Mouse (Mus musculus) hindbrain, postnatal 0 days (tissue): ENCODE data around the gene 4931414P19Rik. TPM values are rescaled to one million over a fixed set of nuclear protein-coding genes. Genes with fewer than 3 reads are reported as not detected.

Experiments
- ATAC-seq: fragments of 200-750 bp; cut with Nextera tagmentation; 2 replicates; pipeline ENCODE4 v1.8.0; 2017; ENCODE audit warnings: mild to moderate bottlenecking, moderate TSS enrichment, moderate library complexity
- DNase-seq: peaks from one replicate; pipeline ENCODE4 v3.0.0-alpha.2; 2015; ENCODE audit warnings: low spot score
- H3K27ac ChIP-seq: fragments of 300-500 bp; sonication (generic); 2 replicates; pipeline ENCODE4 v1.5.1; 2014; ENCODE audit warnings: mild to moderate bottlenecking
- H3K27me3 ChIP-seq: fragments of 300-500 bp; sonication (generic); 2 replicates; pipeline ENCODE4 v1.6.1; 2014; ENCODE audit warnings: low read length, mixed read lengths; ENCODE audit not compliant: insufficient read depth
- H3K36me3 ChIP-seq: fragments of 300-500 bp; sonication (generic); 2 replicates; pipeline ENCODE4 v1.6.1; 2014; ENCODE audit warnings: low read length, mixed read lengths; ENCODE audit not compliant: insufficient read depth
- H3K4me1 ChIP-seq: fragments of 300-500 bp; sonication (generic); 2 replicates; pipeline ENCODE4 v1.6.1; 2014; ENCODE audit warnings: antibody characterized with exemption, low read length, mixed read lengths; ENCODE audit not compliant: insufficient read depth
- H3K4me2 ChIP-seq: fragments of 300-500 bp; sonication (generic); 2 replicates; pipeline ENCODE4 v1.6.1; 2014; ENCODE audit warnings: low read depth, mild to moderate bottlenecking, low read length, moderate library complexity, mixed read lengths
- H3K4me3 ChIP-seq: fragments of 300-500 bp; sonication (generic); 2 replicates; pipeline ENCODE4 v1.5.1; 2014; ENCODE audit warnings: low read length
- H3K9ac ChIP-seq: fragments of 300-500 bp; sonication (generic); replicated peaks from 2 replicates; pipeline ENCODE4 v1.6.1; 2014; ENCODE audit warnings: mild to moderate bottlenecking, low read length, moderate library complexity, mixed read lengths
- H3K9me3 ChIP-seq: fragments of 300-500 bp; sonication (generic); 2 replicates; pipeline ENCODE4 v1.6.1; 2016; ENCODE audit warnings: low read length, mixed read lengths
- CTCF ChIP-seq: IDR thresholded peaks from 2 replicates; pipeline ENCODE4 v1.5.1; 2016; ENCODE audit warnings: antibody characterized with exemption, control low read depth, low read depth
- WGBS: fragments of 180-500 bp; shearing (Covaris S2); extraction: QIAGEN DNeasy Blood & Tissue Kit; methylation state at CpG from one replicate; pipeline ENCODE4 v1.1.7; 2014; 5-methylcytosine and 5-hydroxymethylcytosine counted together
- microRNA counts: library from miRNA; unstranded; fragments of <30 nt; microRNA quantifications from one replicate; lab custom pipeline; 2015
- microRNA-seq, 2 experiments: library from miRNA; unstranded; fragments of <30 nt; microRNA quantifications; one replicate each; pipeline ENCODE4; 2016
- polyA plus RNA-seq: library from polyadenylated mRNA; unstranded; fragments of >200 nt; fragmentation: Nextera tagmentation; extraction: Ambion mirVana; gene quantifications from 2 replicates; pipeline ENCODE4 v1.2.1, GENCODE M21; 2015
- total RNA-seq: library from RNA; depleted of rRNA; stranded (reverse); fragments of >200 nt; gene quantifications from 2 replicates; pipeline ENCODE4 v1.2.3, GENCODE M21; 2014; rRNA removed

The 4931414P19Rik gene
- total and polyA plus RNA-seq, 2 experiments from 2014 or later = 2.5 to 4.8 TPM

DNA sequence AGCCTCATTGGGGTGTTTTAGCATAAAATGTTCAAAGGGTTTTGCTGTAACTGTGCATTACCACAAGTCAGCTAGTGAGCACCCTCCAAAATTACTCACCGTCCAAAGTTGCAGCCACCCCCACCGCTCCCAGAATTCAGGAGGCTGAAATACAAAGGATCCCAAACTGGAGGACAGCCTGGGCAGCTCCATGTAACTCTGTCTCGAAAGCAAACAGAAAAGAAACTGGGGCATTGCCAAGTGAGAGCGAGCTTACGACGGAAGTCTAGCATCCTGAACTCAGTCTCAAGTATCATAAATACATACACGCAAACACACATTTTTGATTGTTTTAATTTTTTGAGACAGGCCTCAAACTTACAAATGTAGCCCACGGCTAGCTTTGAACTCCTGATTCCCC lies 48.5 kb downstream of the 4931414P19Rik start:
- Histone ChIP-seq H3K4me3 (no peak overlapping the region), H3K9me3 (no peaks in the 10 kb centered on the region), H3K27ac (no peak overlapping the region), H3K4me2 (no peak overlapping the region), H3K4me1 (no peaks in the 10 kb centered on the region), H3K36me3 (no peaks in the 10 kb centered on the region), H3K9ac (no peak overlapping the region), H3K27me3 (no peaks in the 10 kb centered on the region)
- DNase-seq (no peak), ATAC-seq (no peak)
- no peak for TF ChIP-seq CTCF
- 75% methylated on average over 8 of the region's 8 CpGs for WGBS

DNA sequence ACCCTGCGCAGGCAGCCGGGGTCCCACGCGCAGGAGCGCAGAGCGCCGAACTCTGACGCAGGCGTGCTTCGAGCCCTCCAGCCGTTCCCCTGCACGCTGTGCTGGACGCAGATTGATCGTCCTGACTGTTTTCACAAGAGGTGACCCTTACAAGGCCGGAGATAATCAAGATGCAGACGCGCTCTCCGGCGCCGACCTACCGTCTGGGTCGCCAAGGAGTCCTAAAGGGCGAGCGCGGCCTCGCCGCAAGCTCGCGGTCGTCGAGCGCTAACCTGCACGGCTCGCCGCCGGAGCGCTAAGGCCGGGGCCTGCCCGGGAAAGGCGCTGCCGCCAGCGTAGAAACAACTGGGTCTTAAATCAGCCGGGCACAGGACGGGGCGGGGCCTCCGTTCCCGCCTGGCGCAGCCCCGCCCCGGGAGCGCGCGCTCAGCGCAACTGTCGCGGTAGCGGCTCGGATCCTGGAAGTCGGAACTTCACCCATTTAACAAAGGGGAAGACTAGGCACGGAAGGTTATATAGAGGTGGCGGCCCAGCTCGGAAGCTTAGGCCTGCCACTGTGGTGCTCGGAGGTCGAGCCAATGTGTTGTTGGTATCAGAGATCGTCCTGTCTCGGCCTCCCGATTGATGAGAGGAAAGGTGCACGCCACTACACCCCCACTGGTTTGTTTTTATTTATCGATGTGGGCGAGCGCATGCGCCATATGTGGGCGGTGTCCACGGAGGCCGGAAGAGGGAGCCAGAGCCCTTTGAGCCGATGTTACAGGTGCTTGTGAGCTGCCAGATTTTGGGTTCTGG lies 51.6 kb downstream of the 4931414P19Rik start, which contains the start of gene Haus4:
Haus4 (minus strand) TSS at position 642 of the 795 bp plus-strand sequence.
- TF ChIP-seq CTCF = peak; percentile 79
- under 1% methylated on average over 76 of the region's 76 CpGs for WGBS

DNA sequence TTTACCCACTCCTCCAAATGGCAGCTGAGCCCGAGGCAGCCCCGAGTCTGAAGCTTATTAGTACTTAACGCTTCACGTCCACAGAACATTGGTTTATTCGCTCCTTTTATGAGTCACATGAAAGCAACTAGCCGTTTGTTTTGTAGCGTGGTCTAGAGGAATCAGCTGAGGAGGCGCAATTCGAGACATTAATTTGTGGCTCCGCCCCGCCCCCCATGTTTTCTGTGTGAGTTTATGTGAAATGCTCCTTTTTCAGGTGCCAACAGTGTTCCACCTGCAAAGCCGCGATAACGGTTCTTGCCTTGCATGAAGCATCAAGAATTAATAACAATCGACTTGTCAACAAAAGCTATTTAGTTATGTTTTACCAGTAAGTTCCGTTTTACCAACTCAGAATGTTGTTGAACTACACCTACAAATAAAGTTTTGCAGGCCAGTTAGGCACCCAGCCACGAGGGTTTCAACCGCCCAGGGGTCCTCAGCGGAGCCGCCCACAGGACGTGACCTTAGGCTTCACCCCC lies 52.3 kb downstream of the 4931414P19Rik start:
- H3K9me3 ChIP-seq = no peaks in the 10 kb centered on the region
- TF ChIP-seq CTCF = no peak
- WGBS = 3% methylated on average over 21 of the region's 21 CpGs
- H3K36me3 ChIP-seq = peaks cover 10% of the 10 kb centered on the region; the same call in 1 of the 2 replicates
- H3K4me1 ChIP-seq = no peaks in the 10 kb centered on the region
- peak overlapping the region; percentile 78 for H3K27ac ChIP-seq
- H3K4me3 ChIP-seq = peak overlapping the region; percentile 63
- peak overlapping the region; percentile 67 for H3K9ac ChIP-seq
- H3K27me3 ChIP-seq = no peaks in the 10 kb centered on the region
- peak; percentile 56 for DNase-seq
- ATAC-seq = no peak
- peak overlapping the region; percentile 82 for H3K4me2 ChIP-seq

More for the DNA sequence above, 51.6 kb downstream of the 4931414P19Rik start, which contains the start of gene Haus4:
- peak within 1 kb of the TSS; percentile 78 for H3K27ac ChIP-seq
- H3K36me3 ChIP-seq = peaks cover 6% of the 10 kb centered on the region; the same call in 1 of the 2 replicates
- no peaks in the 10 kb centered on the region for H3K4me1 ChIP-seq
- H3K9me3 ChIP-seq = no peaks in the 10 kb centered on the region
- H3K27me3 ChIP-seq = no peaks in the 10 kb centered on the region
- peak within 1 kb of the TSS; percentile 67 for H3K9ac ChIP-seq
- ATAC-seq (peak; percentile 95), DNase-seq (peak; percentile 89)
- peak within 1 kb of the TSS; percentile 63 for H3K4me3 ChIP-seq
- H3K4me2 ChIP-seq = peak within 1 kb of the TSS; percentile 82

DNA sequence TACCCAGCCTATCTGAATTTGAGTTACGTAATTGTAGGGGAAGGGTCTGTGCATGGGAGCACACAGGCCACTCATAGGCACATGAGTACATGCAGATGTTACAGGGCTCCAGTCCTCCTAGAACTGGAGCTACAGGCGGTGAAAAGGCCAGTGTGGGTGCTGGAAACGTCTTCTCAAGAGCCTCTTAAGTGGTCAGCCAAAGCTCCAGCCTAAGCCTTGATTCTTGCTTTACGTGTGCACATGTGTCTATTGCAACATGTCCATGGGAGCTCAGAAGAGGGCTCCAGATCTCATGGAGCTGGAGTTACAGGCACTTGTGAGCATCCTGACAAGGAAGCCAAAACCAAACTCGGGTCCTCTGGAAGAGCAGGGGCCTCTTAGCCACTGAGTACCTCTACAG lies 61.1 kb downstream of the 4931414P19Rik start:
- TF ChIP-seq CTCF = no peak
- H3K9me3 ChIP-seq = no peaks in the 10 kb centered on the region
- H3K9ac ChIP-seq = no peak overlapping the region
- ATAC-seq (no peak), DNase-seq (no peak)
- H3K4me2 ChIP-seq = no peak overlapping the region
- no peak overlapping the region for H3K27ac ChIP-seq
- H3K4me3 ChIP-seq = no peak overlapping the region
- H3K4me1 ChIP-seq = no peaks in the 10 kb centered on the region
- H3K27me3 ChIP-seq = no peaks in the 10 kb centered on the region
- WGBS = 96% methylated on average over 5 of the region's 5 CpGs
- H3K36me3 ChIP-seq = peaks cover 11% of the 10 kb centered on the region

DNA sequence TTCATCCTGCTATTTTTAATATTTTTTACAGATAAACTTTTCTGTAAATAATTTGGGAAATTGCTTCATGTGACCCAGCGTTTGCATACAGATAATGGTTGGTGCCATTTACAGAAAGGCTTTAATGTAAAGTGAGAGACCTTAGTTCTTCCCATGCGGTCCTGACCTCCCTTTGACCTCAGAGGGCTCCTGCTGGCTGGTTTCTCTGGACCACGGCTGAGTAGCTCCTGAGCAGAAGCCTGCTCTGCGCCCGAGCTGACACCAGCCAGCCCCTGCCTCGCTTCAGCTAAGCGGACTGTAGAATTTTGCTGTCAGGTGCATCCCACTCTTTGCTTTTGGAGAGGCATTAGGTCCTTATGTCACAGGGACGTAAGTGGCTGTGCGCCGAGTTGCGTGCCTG lies 65.0 kb downstream of the 4931414P19Rik start:
- Histone ChIP-seq H3K27me3 (no peaks in the 10 kb centered on the region), H3K36me3 (no peaks in the 10 kb centered on the region; the same call in 1 of the 2 replicates), H3K4me1 (no peaks in the 10 kb centered on the region), H3K27ac (no peak overlapping the region), H3K9ac (no peak overlapping the region), H3K9me3 (no peaks in the 10 kb centered on the region), H3K4me3 (no peak overlapping the region), H3K4me2 (no peak overlapping the region)
- DNase-seq (no peak), ATAC-seq (no peak)
- 46% methylated on average over 11 of the region's 11 CpGs for WGBS
- no peak for TF ChIP-seq CTCF

DNA sequence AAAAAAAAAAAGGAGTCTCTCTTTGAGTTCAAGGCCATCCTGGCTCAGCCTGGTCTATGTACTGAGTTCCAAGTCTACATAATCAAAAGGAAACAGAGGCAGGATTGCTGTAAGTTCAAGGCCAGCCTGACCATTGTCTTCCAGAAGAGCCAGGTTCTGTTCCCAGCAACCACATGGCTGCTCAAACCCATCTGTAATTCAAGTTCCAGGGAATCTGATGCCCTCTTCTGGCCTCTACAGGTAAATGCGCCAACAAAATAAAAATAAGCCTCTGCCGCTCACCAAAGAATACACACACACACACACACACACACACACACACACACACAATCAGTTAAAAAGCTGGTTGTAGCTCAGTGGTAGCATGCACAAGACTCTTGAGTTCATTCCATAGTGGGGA lies 67.2 kb downstream of the 4931414P19Rik start:
- no peak for ATAC-seq

More for the DNA sequence above, 67.2 kb downstream of the 4931414P19Rik start:
- no peak overlapping the region for H3K27ac ChIP-seq
- no peak for DNase-seq
- no peaks in the 10 kb centered on the region for H3K4me1 ChIP-seq
- no peak overlapping the region for H3K4me2 ChIP-seq
- 80% methylated on average over 2 of the region's 2 CpGs for WGBS
- no peak overlapping the region for H3K4me3 ChIP-seq
- H3K9me3 ChIP-seq = no peaks in the 10 kb centered on the region
- H3K27me3 ChIP-seq = no peaks in the 10 kb centered on the region
- no peaks in the 10 kb centered on the region for H3K36me3 ChIP-seq
- peak; percentile 21; the same call in 1 of the 2 replicates for TF ChIP-seq CTCF
- H3K9ac ChIP-seq = no peak overlapping the region

MicroRNAs within 50 kb of the gene (microRNA counts, 519-probe panel; counts per million panel counts)
- not detected for microRNA mmu-miR-686 (lab: Ali Mortazavi, UCI)

Small RNAs within 50 kb of the gene (microRNA-seq; reads per million reads assigned to microRNA genes)
- 0 reads per million in 2 experiments for gene Mir686
- 0.36 to 1.1 reads per million in 2 experiments for gene Mir6948

Other genes with a start within 250 kb of the 4931414P19Rik start
- gene Oxa1l, start 245.2 kb downstream of the 4931414P19Rik start, total RNA-seq = 83.6 and 85.6 TPM in 2 replicates
- 66.7 and 74.8 TPM in 2 replicates for gene Oxa1l, start 245.2 kb downstream of the 4931414P19Rik start, polyA plus RNA-seq
- 3.7 and 4.5 TPM in 2 replicates for gene Slc7a7, start 188.2 kb downstream of the 4931414P19Rik start, total RNA-seq
- 3.6 TPM in 2 replicates for gene Slc7a7, start 188.2 kb downstream of the 4931414P19Rik start, polyA plus RNA-seq
- 113 and 129 TPM in 2 replicates for gene Mrpl52, start 179.1 kb downstream of the 4931414P19Rik start, total RNA-seq
- gene Mrpl52, start 179.1 kb downstream of the 4931414P19Rik start, polyA plus RNA-seq = 266 and 297 TPM in 2 replicates
- 50.1 and 53.3 TPM in 2 replicates for gene Mmp14, start 174.4 kb downstream of the 4931414P19Rik start, total RNA-seq
- 44.5 and 47.2 TPM in 2 replicates for gene Mmp14, start 174.4 kb downstream of the 4931414P19Rik start, polyA plus RNA-seq
- 57.7 and 62.5 TPM in 2 replicates for gene Lrp10, start 141.9 kb downstream of the 4931414P19Rik start, total RNA-seq
- gene Lrp10, start 141.9 kb downstream of the 4931414P19Rik start, polyA plus RNA-seq = 36.0 and 38.8 TPM in 2 replicates
- gene Rem2, start 129.9 kb downstream of the 4931414P19Rik start, total RNA-seq = 28.1 and 32.8 TPM in 2 replicates
- gene Rem2, start 129.9 kb downstream of the 4931414P19Rik start, polyA plus RNA-seq = 25.2 and 25.3 TPM in 2 replicates
- 62.4 and 63.7 TPM in 2 replicates for gene Prmt5, start 88.5 kb downstream of the 4931414P19Rik start, total RNA-seq
- 76.1 and 76.2 TPM in 2 replicates for gene Prmt5, start 88.5 kb downstream of the 4931414P19Rik start, polyA plus RNA-seq
- 19.1 and 28.9 TPM in 2 replicates for gene Haus4, start 51.4 kb downstream of the 4931414P19Rik start, total RNA-seq
- 21.2 and 23.8 TPM in 2 replicates for gene Haus4, start 51.4 kb downstream of the 4931414P19Rik start, polyA plus RNA-seq
- 9.8 and 11.2 TPM in 2 replicates for gene Ajuba, start 28.4 kb downstream of the 4931414P19Rik start, total RNA-seq
- 5.7 and 6.1 TPM in 2 replicates for gene Ajuba, start 28.4 kb downstream of the 4931414P19Rik start, polyA plus RNA-seq
- gene Psmb5, start 12.0 kb upstream of the 4931414P19Rik start, total RNA-seq = 181 and 204 TPM in 2 replicates
- 411 and 417 TPM in 2 replicates for gene Psmb5, start 12.0 kb upstream of the 4931414P19Rik start, polyA plus RNA-seq
- 0.05 TPM in 1 of 2 replicates, not detected in the other for gene Psmb11, start 15.4 kb upstream of the 4931414P19Rik start, total RNA-seq
- gene Psmb11, start 15.4 kb upstream of the 4931414P19Rik start, polyA plus RNA-seq = 0.16 and 0.21 TPM in 2 replicates
- gene Gm17606, start 35.0 kb upstream of the 4931414P19Rik start, total RNA-seq = not detected in 2 replicates
- not detected in 2 replicates for gene Gm17606, start 35.0 kb upstream of the 4931414P19Rik start, polyA plus RNA-seq
- 42.7 and 49.2 TPM in 2 replicates for gene Cdh24, start 35.4 kb upstream of the 4931414P19Rik start, total RNA-seq
- gene Cdh24, start 35.4 kb upstream of the 4931414P19Rik start, polyA plus RNA-seq = 7.2 and 7.6 TPM in 2 replicates
- gene 1700123O20Rik, start 80.2 kb upstream of the 4931414P19Rik start, total RNA-seq = 29.6 and 37.9 TPM in 2 replicates
- gene 1700123O20Rik, start 80.2 kb upstream of the 4931414P19Rik start, polyA plus RNA-seq = 64.1 and 67.7 TPM in 2 replicates
- gene Acin1, start 80.9 kb upstream of the 4931414P19Rik start, total RNA-seq = 101 and 118 TPM in 2 replicates
- 102 and 106 TPM in 2 replicates for gene Acin1, start 80.9 kb upstream of the 4931414P19Rik start, polyA plus RNA-seq
- 0.31 and 0.61 TPM in 2 replicates for gene Gm29776, start 92.8 kb upstream of the 4931414P19Rik start, total RNA-seq
- 0.26 and 0.28 TPM in 2 replicates for gene Gm29776, start 92.8 kb upstream of the 4931414P19Rik start, polyA plus RNA-seq
- not detected in 2 replicates for gene Cebpe, start 106.2 kb upstream of the 4931414P19Rik start, total RNA-seq
- not detected in 2 replicates for gene Cebpe, start 106.2 kb upstream of the 4931414P19Rik start, polyA plus RNA-seq
- gene Slc7a8, start 176.0 kb upstream of the 4931414P19Rik start, total RNA-seq = 8.9 and 10.6 TPM in 2 replicates
- gene Slc7a8, start 176.0 kb upstream of the 4931414P19Rik start, polyA plus RNA-seq = 7.9 and 9.3 TPM in 2 replicates
- gene Rnf212b, start 208.1 kb upstream of the 4931414P19Rik start, total RNA-seq = not detected in 2 replicates
- not detected in 2 replicates for gene Rnf212b, start 208.1 kb upstream of the 4931414P19Rik start, polyA plus RNA-seq